Mouse (Mus musculus): ENCODE results near the gene Rab11fip4. TPM values are rescaled to one million over a fixed set of nuclear protein-coding genes. Genes with fewer than 3 reads are reported as not detected.

Gene Rab11fip4
- polyA plus RNA-seq, 1 experiment from 2014 or later = 26.9 TPM

DNA sequence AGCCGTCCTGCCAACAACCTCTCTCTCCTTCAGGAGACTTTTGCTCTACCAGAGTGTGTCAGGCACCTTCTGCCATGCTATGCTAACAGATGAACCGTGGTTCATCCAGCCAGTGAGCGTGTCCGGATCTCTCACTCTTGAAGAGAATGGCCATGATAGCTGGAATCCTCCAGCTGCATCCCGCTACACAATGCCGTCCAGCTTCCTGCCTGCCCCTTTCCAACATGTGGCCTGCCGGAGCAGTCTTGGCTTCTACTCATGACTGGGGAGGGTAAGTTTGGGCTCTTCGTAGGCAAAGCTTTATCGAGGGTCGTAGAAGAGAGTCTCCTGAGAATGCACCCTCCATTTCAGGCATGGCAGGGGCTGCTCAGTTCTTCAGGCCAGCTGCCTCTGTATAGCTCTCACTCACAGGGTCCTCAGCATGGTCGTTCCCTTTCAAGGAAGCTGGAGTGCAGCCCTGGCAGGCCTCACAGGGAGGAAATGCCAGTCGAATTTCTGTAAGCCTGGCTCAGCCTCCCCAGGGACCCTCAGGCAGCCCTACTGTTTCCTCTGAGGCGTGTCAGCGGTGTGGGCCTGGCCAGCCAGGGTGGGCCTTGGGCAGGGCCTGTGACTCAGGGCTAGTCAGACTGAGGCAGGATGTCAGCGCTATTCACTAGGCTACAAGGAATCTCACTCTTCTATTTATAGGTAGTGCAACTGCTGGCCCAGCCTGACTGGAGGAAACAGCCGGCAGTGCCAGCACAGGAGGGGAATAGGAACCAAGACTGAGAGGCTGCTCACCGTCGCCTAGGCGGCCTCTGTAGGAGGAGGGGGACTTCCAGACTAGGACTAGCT, 147.9 kb downstream of the Rab11fip4 start:
- ATAC-seq (ENCODE audit: low FRiP score) = peak; percentile 46; the same call in 1 of the 2 replicates
- peak overlapping the region; percentile 58; the same call in 1 of the 2 replicates for H3K27ac ChIP-seq
- H3K4me1 ChIP-seq (replicated peaks) = peaks cover 33% of the 10 kb centered on the region
- H3K4me2 ChIP-seq = no peak overlapping the region
- no peaks in the 10 kb centered on the region for H3K27me3 ChIP-seq
- no peak overlapping the region for H3K4me3 ChIP-seq
- 68% methylated on average over 19 of the region's 19 CpGs for WGBS
- H3K9ac ChIP-seq = no peak overlapping the region
- no peaks in the 10 kb centered on the region for H3K36me3 ChIP-seq
- no peaks in the 10 kb centered on the region for H3K9me3 ChIP-seq

DNA sequence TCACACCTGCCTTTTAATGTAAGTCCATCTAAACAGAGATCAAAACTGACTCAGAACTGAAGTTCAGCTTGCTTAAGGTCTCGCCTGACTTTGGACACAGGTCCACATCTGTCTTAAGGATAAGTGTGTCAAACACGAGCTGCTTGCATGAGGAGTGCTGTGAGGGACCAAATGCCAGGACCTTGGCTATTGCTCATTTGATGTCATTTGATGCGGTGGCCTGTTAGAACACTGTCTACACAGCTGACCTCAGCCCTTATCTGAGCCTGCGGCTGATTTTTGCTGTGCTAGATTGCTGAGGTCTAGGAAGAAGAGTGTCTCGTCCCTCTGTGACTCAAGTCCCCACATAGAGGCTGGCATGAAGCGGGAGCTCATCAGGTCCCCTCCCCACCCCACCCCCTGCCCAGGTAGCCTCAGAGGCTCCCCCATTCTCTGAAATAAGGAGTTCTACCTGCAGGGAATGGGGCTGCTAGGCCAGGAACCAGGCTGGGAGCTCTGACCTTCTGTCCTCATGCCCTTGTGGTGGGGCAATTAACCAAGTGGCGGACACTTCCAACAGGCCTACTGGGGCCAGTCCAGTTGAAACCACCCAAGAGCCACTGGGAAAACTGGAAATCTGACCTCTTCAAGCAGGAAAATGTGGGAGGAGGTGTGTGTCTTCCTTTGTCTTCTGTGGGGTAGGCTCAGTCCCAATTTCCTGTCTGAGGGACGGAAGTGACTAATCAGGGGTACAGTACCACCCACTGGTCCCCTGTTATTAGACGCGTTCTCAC, 149.9 kb downstream of the Rab11fip4 start:
- WGBS = 87% methylated on average over 10 of the region's 10 CpGs

DNA sequence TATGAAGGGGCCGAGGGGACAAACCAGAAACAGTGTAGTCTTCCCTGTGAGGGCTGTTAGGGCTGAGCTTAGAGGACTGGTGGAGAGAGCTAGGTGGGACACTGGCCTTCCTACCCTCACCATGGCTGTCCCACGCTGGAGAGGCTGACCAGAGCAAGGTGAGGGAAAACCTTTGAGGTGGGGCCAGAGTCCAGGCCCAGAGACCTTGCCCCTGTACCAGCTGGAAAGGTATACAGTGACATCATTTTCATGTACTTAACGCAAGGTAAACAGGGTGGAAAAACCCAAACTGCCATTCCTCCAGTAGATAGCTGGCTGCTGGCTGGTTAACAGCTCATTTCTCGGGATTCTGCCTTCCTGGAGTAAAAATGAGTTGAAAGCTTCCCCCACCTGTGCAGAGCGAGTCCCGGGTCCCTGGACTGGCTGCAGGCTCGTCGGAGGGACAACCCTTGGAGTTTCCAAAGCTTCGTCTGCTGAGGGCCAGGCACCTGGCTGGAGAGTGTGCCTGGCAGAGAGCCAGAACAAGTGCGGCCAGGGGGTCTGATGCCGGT, 155.6 kb downstream of the Rab11fip4 start:
- Histone ChIP-seq H3K4me1 (replicated peaks) (no peaks in the 10 kb centered on the region), H3K27me3 (no peaks in the 10 kb centered on the region), H3K4me2 (no peak overlapping the region), H3K9ac (no peak overlapping the region), H3K4me3 (no peak overlapping the region), H3K36me3 (no peaks in the 10 kb centered on the region), H3K9me3 (no peaks in the 10 kb centered on the region), H3K27ac (no peak overlapping the region)
- ATAC-seq (ENCODE audit: low FRiP score) = no peak
- WGBS = 90% methylated on average over 11 of the region's 11 CpGs

More for the DNA sequence above, 149.9 kb downstream of the Rab11fip4 start:
- H3K4me1 ChIP-seq (replicated peaks) = peaks cover 33% of the 10 kb centered on the region
- no peaks in the 10 kb centered on the region for H3K9me3 ChIP-seq
- no peaks in the 10 kb centered on the region for H3K36me3 ChIP-seq
- H3K27ac ChIP-seq = no peak overlapping the region
- ATAC-seq (ENCODE audit: low FRiP score) = no peak
- H3K4me2 ChIP-seq = no peak overlapping the region
- H3K4me3 ChIP-seq = no peak overlapping the region
- H3K9ac ChIP-seq = no peak overlapping the region
- H3K27me3 ChIP-seq = no peaks in the 10 kb centered on the region

MicroRNAs encoded within 50 kb of the gene (microRNA counts, 519-probe panel; counts per million panel counts)
- 51.3 counts per million for microRNA mmu-miR-193
- 3,846 counts per million, percentile 58 among the panel's probes with 10 or more counts for microRNA mmu-miR-365

Small RNA genes within 50 kb of the gene (microRNA-seq; reads per million reads assigned to microRNA genes)
- gene Mir193a (1.9 reads per million), gene Mir365-2 (not detected)

Other genes starting within 250 kb of the Rab11fip4 start
- gene Omg, start 87.1 kb upstream of the Rab11fip4 start, polyA plus RNA-seq (2015; fragmentation: Nextera tagmentation; extraction: Ambion mirVana) = 1.3 and 2.1 TPM in 2 replicates
- gene Evi2b, start 67.5 kb upstream of the Rab11fip4 start, polyA plus RNA-seq (2015; fragmentation: Nextera tagmentation; extraction: Ambion mirVana) = 0.14 TPM in 1 of 2 replicates, not detected in the other
- 0.75 and 0.79 TPM in 2 replicates for gene Evi2, start 60.6 kb upstream of the Rab11fip4 start, polyA plus RNA-seq (2015; fragmentation: Nextera tagmentation; extraction: Ambion mirVana)
- 4.3 and 4.7 TPM in 2 replicates for gene Evi2a, start 60.6 kb upstream of the Rab11fip4 start, polyA plus RNA-seq (2015; fragmentation: Nextera tagmentation; extraction: Ambion mirVana)